Mouse (Mus musculus): ENCODE measurements around the gene Pi16.

DNA sequence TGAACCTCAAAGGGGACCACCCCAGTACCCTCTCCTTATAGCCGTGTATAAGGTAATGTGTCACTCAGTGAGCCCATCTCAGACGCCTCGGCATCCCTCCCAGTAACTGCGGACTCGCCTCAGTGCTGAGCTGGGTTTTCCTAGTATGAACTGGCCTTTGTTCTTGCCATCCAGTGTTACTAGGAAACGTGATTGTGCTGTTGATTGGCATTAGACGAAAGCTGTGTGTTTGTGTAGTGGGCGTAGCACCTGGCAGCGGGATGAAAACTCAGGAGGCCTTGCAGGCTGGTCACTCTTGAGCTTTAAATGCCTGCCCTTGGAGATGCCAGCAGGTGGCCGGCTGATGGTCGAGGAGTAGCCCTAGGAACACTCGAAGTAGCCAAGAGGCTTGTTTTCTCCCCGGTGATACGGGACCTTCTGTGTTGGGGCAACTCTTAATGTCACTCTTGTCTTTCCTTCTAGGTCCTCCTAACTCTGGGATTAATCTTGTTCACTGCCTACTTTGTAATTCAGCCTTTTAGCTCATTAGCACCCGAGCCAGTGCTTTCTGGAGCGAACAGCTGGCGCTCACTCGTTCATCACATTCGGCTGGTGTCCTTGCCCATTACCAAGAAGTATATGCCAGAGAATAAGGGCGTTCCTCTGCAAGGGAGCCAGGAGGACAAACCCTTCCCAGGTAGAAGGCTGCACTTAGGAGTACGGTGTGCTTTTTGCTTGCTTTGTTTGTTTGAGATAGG is 35.1 kb upstream of the Pi16 start:
- TF ChIP-seq CTCF (IDR thresholded peaks at IDR 0.05; ENCODE audit: borderline replicate concordance, insufficient read depth, low read depth, low read length), result no peak
- no peak for TF ChIP-seq POLR2A (IDR thresholded peaks at IDR 0.05; ENCODE audit: borderline replicate concordance, insufficient read depth, low read length)

Data from cerebellum, adult 2 months (tissue).